Mouse (Mus musculus): ENCODE data around the gene Agpat3. TPM values are rescaled to one million over a fixed set of nuclear protein-coding genes. Genes with fewer than 3 reads are reported as not detected.
A peak's percentile ranks its signal among the peaks of the same experiment; 100 is the strongest.

Gene Agpat3
- polyA plus RNA-seq, 1 experiment from 2014 or later: 46.1 TPM

GRCm38 (mm10) chr10:78279210-78279609 lies 73.1 kb downstream of the Agpat3 start:
- peaks cover 63% of the 10 kb centered on the region for H3K36me3 ChIP-seq
- no peak overlapping the region for H3K27ac ChIP-seq (ENCODE audit: poor library complexity, severe bottlenecking)
- H3K9ac ChIP-seq: no peak overlapping the region
- 48% methylated on average over 8 of the region's 8 CpGs for WGBS
- no peaks in the 10 kb centered on the region for H3K27me3 ChIP-seq (replicated peaks)
- H3K9me3 ChIP-seq (replicated peaks): no peaks in the 10 kb centered on the region
- 0 out of 2 replicates have a peak, but pooled peaks cover 6% of the 10 kb centered on the region for H3K4me1 ChIP-seq (replicated peaks)
- ATAC-seq (ENCODE audit: insufficient number of reproducible peaks, low FRiP score): peak; percentile 56
- H3K4me3 ChIP-seq: no peak overlapping the region
- H3K4me2 ChIP-seq: no peak overlapping the region

- H3K36me3 ChIP-seq: peaks cover 55% of the 10 kb centered on the region
- peaks cover 16% of the 10 kb centered on the region for H3K4me1 ChIP-seq (replicated peaks)
- no peak for ATAC-seq (ENCODE audit: insufficient number of reproducible peaks, low FRiP score)
- H3K4me3 ChIP-seq: no peak overlapping the region
- H3K4me2 ChIP-seq: no peak overlapping the region
- no peaks in the 10 kb centered on the region for H3K27me3 ChIP-seq (replicated peaks)
- no peak overlapping the region for H3K27ac ChIP-seq (ENCODE audit: poor library complexity, severe bottlenecking)
- H3K9me3 ChIP-seq (replicated peaks): no peaks in the 10 kb centered on the region
- no peak overlapping the region for H3K9ac ChIP-seq
- WGBS: 65% methylated on average over 3 of the region's 3 CpGs
Observed at GRCm38 (mm10) chr10:78277835-78278234, 74.5 kb downstream of the Agpat3 start.

- no peak for ATAC-seq (ENCODE audit: insufficient number of reproducible peaks, low FRiP score)
- Histone ChIP-seq H3K4me3 (no peak overlapping the region), H3K27ac (ENCODE audit: poor library complexity, severe bottlenecking) (no peak overlapping the region), H3K27me3 (replicated peaks) (no peaks in the 10 kb centered on the region), H3K9ac (no peak overlapping the region), H3K4me1 (replicated peaks) (peaks cover 27% of the 10 kb centered on the region), H3K36me3 (peaks cover 46% of the 10 kb centered on the region), H3K9me3 (replicated peaks) (no peaks in the 10 kb centered on the region), H3K4me2 (no peak overlapping the region)
- WGBS: 83% methylated on average over 4 of the region's 4 CpGs
Observed at GRCm38 (mm10) chr10:78276242-78276641, 76.0 kb downstream of the Agpat3 start.

GRCm38 (mm10) chr10:78272932-78273331 lies 79.4 kb downstream of the Agpat3 start:
- Histone ChIP-seq H3K36me3 (peaks cover 35% of the 10 kb centered on the region; the same call in 1 of the 2 replicates), H3K9me3 (replicated peaks) (no peaks in the 10 kb centered on the region), H3K27me3 (replicated peaks) (no peaks in the 10 kb centered on the region), H3K4me1 (replicated peaks) (peaks cover 21% of the 10 kb centered on the region), H3K27ac (ENCODE audit: poor library complexity, severe bottlenecking) (peak overlapping the region; percentile 10; the same call in 1 of the 2 replicates), H3K4me3 (no peak overlapping the region), H3K4me2 (peak overlapping the region; percentile 35), H3K9ac (0 out of 2 replicates have a peak overlapping the region, but pooled peaks have one; percentile 17)
- ATAC-seq (ENCODE audit: insufficient number of reproducible peaks, low FRiP score): peak; percentile 81
- 9% methylated on average over 9 of the region's 9 CpGs for WGBS

GRCm38 (mm10) chr10:78265881-78266280 lies 86.4 kb downstream of the Agpat3 start:
- Histone ChIP-seq H3K27ac (ENCODE audit: poor library complexity, severe bottlenecking) (no peak overlapping the region), H3K27me3 (replicated peaks) (no peaks in the 10 kb centered on the region), H3K4me1 (replicated peaks) (no peaks in the 10 kb centered on the region), H3K4me2 (no peak overlapping the region), H3K4me3 (no peak overlapping the region), H3K9ac (no peak overlapping the region), H3K9me3 (replicated peaks) (no peaks in the 10 kb centered on the region), H3K36me3 (peaks cover 2% of the 10 kb centered on the region; the same call in 1 of the 2 replicates)
- WGBS: 51% methylated on average over 3 of the region's 3 CpGs
- no peak for ATAC-seq (ENCODE audit: insufficient number of reproducible peaks, low FRiP score)

GRCm38 (mm10) chr10:78264735-78265134 lies 87.6 kb downstream of the Agpat3 start:
- H3K9me3 ChIP-seq (replicated peaks): no peaks in the 10 kb centered on the region
- H3K4me2 ChIP-seq: no peak overlapping the region
- WGBS: 73% methylated on average over 3 of the region's 3 CpGs
- H3K4me3 ChIP-seq: no peak overlapping the region
- no peak overlapping the region for H3K9ac ChIP-seq
- H3K4me1 ChIP-seq (replicated peaks): no peaks in the 10 kb centered on the region
- H3K27ac ChIP-seq (ENCODE audit: poor library complexity, severe bottlenecking): no peak overlapping the region
- no peaks in the 10 kb centered on the region for H3K27me3 ChIP-seq (replicated peaks)
- H3K36me3 ChIP-seq: no peaks in the 10 kb centered on the region
- no peak for ATAC-seq (ENCODE audit: insufficient number of reproducible peaks, low FRiP score)

GRCm38 (mm10) chr10:78260916-78261650 lies 91.2 kb downstream of the Agpat3 start:
- H3K36me3 ChIP-seq: no peaks in the 10 kb centered on the region
- no peak overlapping the region for H3K4me3 ChIP-seq
- no peak overlapping the region for H3K9ac ChIP-seq
- WGBS: 69% methylated on average over 7 of the region's 7 CpGs
- H3K4me1 ChIP-seq (replicated peaks): no peaks in the 10 kb centered on the region
- ATAC-seq (ENCODE audit: insufficient number of reproducible peaks, low FRiP score): no peak
- no peak overlapping the region for H3K4me2 ChIP-seq
- H3K9me3 ChIP-seq (replicated peaks): no peaks in the 10 kb centered on the region
- no peak overlapping the region for H3K27ac ChIP-seq (ENCODE audit: poor library complexity, severe bottlenecking)
- peaks cover 10% of the 10 kb centered on the region for H3K27me3 ChIP-seq (replicated peaks)

GRCm38 (mm10) chr10:78260322-78260721 lies 92.0 kb downstream of the Agpat3 start:
- H3K36me3 ChIP-seq: no peaks in the 10 kb centered on the region
- WGBS: 19% methylated on average over 5 of the region's 5 CpGs
- H3K4me2 ChIP-seq: no peak overlapping the region
- ATAC-seq (ENCODE audit: insufficient number of reproducible peaks, low FRiP score): no peak
- no peak overlapping the region for H3K4me3 ChIP-seq
- H3K27ac ChIP-seq (ENCODE audit: poor library complexity, severe bottlenecking): no peak overlapping the region
- H3K4me1 ChIP-seq (replicated peaks): no peaks in the 10 kb centered on the region; the same call in 1 of the 2 replicates
- H3K27me3 ChIP-seq (replicated peaks): peaks cover 10% of the 10 kb centered on the region
- no peaks in the 10 kb centered on the region for H3K9me3 ChIP-seq (replicated peaks)
- no peak overlapping the region for H3K9ac ChIP-seq

GRCm38 (mm10) chr10:78259702-78260101 lies 92.6 kb downstream of the Agpat3 start:
- Histone ChIP-seq H3K9ac (no peak overlapping the region), H3K27ac (ENCODE audit: poor library complexity, severe bottlenecking) (no peak overlapping the region), H3K27me3 (replicated peaks) (peaks cover 10% of the 10 kb centered on the region), H3K4me2 (no peak overlapping the region), H3K4me1 (replicated peaks) (no peaks in the 10 kb centered on the region; the same call in 1 of the 2 replicates), H3K9me3 (replicated peaks) (no peaks in the 10 kb centered on the region), H3K36me3 (no peaks in the 10 kb centered on the region), H3K4me3 (no peak overlapping the region)
- WGBS: 49% methylated on average over 6 of the region's 6 CpGs
- no peak for ATAC-seq (ENCODE audit: insufficient number of reproducible peaks, low FRiP score)

- H3K4me1 ChIP-seq (replicated peaks): no peaks in the 10 kb centered on the region; the same call in 1 of the 2 replicates
- peaks cover 10% of the 10 kb centered on the region for H3K27me3 ChIP-seq (replicated peaks)
- ATAC-seq (ENCODE audit: insufficient number of reproducible peaks, low FRiP score): no peak
- no peak overlapping the region for H3K4me3 ChIP-seq
- 70% methylated on average over 5 of the region's 5 CpGs for WGBS
- H3K4me2 ChIP-seq: no peak overlapping the region
- no peak overlapping the region for H3K9ac ChIP-seq
- H3K36me3 ChIP-seq: no peaks in the 10 kb centered on the region
- H3K9me3 ChIP-seq (replicated peaks): no peaks in the 10 kb centered on the region
- no peak overlapping the region for H3K27ac ChIP-seq (ENCODE audit: poor library complexity, severe bottlenecking)
Observed at GRCm38 (mm10) chr10:78259230-78259629, 93.1 kb downstream of the Agpat3 start.

- H3K9me3 ChIP-seq (replicated peaks): no peaks in the 10 kb centered on the region
- H3K27me3 ChIP-seq (replicated peaks): peaks cover 10% of the 10 kb centered on the region
- no peaks in the 10 kb centered on the region for H3K36me3 ChIP-seq
- WGBS: 75% methylated on average over 6 of the region's 6 CpGs
- H3K4me3 ChIP-seq: no peak overlapping the region
- no peak for ATAC-seq (ENCODE audit: insufficient number of reproducible peaks, low FRiP score)
- no peak overlapping the region for H3K4me2 ChIP-seq
- no peak overlapping the region for H3K27ac ChIP-seq (ENCODE audit: poor library complexity, severe bottlenecking)
- no peaks in the 10 kb centered on the region; the same call in 1 of the 2 replicates for H3K4me1 ChIP-seq (replicated peaks)
- no peak overlapping the region for H3K9ac ChIP-seq
Observed at GRCm38 (mm10) chr10:78258142-78258675, 94.1 kb downstream of the Agpat3 start.
